Mouse (Mus musculus) lung, adult 2 months (tissue): ENCODE results near the gene Plg.
A peak's percentile ranks its signal among the peaks of the same experiment; 100 is the strongest.

ENCODE experiments used
- CTCF ChIP-seq: fragments of 200-500 bp; IDR thresholded peaks from 2 replicates; pipeline ENCODE4 v1.5.1; 2011; ENCODE audit warnings: mild to moderate bottlenecking, low read length, control low read depth; ENCODE audit not compliant: insufficient read depth
- POLR2A ChIP-seq: fragments of 200-500 bp; IDR thresholded peaks from 2 replicates; pipeline ENCODE4 v1.6.1; 2011; ENCODE audit warnings: low read depth, mild to moderate bottlenecking, control low read depth, low read length, borderline replicate concordance; ENCODE audit errors: extremely low read depth

GRCm38 (mm10) chr17:12367373-12367930 lies 11.0 kb upstream of the Plg start:
- TF ChIP-seq POLR2A (no peak), CTCF (peak; percentile 78)
